Mouse (Mus musculus): ENCODE measurements around the gene Usp49.

GRCm38 (mm10) chr17:47610849-47611660 is 19.4 kb upstream of the Usp49 start, which contains the start of the genes Bysl, Med20 and Gm20517:
- TF ChIP-seq POLR2A (IDR thresholded peaks at IDR 0.05; ENCODE audit: low read depth, low read length), result no peak; the same call in 1 of the 2 replicates
- TF ChIP-seq CTCF (IDR thresholded peaks at IDR 0.05; ENCODE audit: extremely low read depth, insufficient read length, insufficient replicate concordance, low read depth, low read length), result peak; percentile 99; the same call in 1 of the 2 replicates

Data from small intestine, adult 2 months (tissue).